Mouse (Mus musculus) megakaryocyte progenitor cell, adult 5-6 weeks (primary cell): Measurements from ENCODE around the gene Foxn3. TPM values are rescaled to one million over a fixed set of nuclear protein-coding genes. Genes with fewer than 3 reads are reported as not detected.

ENCODE experiments used
- ATAC-seq: replicated peaks from 2 replicates; pipeline ENCODE4 v1.8.0; 2016; ENCODE audit warnings: mild to moderate bottlenecking, moderate TSS enrichment, inconsistent platforms; ENCODE audit not compliant: poor library complexity
- total RNA-seq, 2 experiments: library from RNA; stranded (forward) in 1 of 2; stranded (reverse) in 1 of 2; fragments of 157-497, 149-512 nt in 1 of 2; fragments of 200-1000 nt in 1 of 2; gene quantifications; 2 replicates each; pipeline versions ENCODE4 v1.2.3 to v1.2.4; 2015 to 2017

Foxn3 gene
- total RNA-seq, 2 experiments from 2014 or later, result 17.7 to 45.5 TPM

- peak; percentile 72 for ATAC-seq
These were observed 413.3 kb downstream of the Foxn3 start for GRCm38 (mm10) chr12:99150126-99150525.

DNA sequence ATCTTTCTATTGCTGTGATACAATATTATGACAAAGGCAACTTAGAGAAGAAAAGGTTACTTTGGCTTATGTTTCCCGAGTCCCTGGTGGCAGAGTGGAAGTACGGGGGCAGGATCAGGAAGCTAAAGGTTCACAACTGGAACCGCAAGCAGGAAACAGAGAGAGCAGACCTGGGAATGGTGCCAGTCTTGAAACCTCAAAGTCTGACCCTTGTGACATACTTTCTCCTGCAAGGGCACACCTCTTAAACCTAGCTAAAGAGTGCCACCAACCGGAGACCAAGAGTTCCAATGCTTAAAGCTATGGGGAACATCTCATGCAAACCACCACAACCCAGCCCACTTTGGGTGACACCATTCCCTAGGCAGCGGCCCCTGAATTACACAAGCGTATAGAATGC is 414.2 kb downstream of the Foxn3 start:
- ATAC-seq, result peak; percentile 29; the same call in 1 of the 2 replicates
